Mouse (Mus musculus) CH12.LX (cell line): ENCODE results near the gene 4931429L15Rik. TPM values are rescaled to one million over a fixed set of nuclear protein-coding genes. Genes with fewer than 3 reads are reported as not detected.

Source experiments
- DNase-seq: peaks from one replicate; pipeline ENCODE4 v3.0.0-alpha.2; 2013; ENCODE audit errors: extremely low read depth
- H3K27ac ChIP-seq: 2 replicates; pipeline ENCODE4 v1.5.1; 2012; ENCODE audit warnings: low read depth, mild to moderate bottlenecking, control low read depth, moderate library complexity; ENCODE audit not compliant: insufficient read depth
- H3K27me3 ChIP-seq: replicated peaks from 2 replicates; pipeline ENCODE3; 2012; ENCODE audit warnings: inconsistent platforms
- H3K36me3 ChIP-seq, 2 experiments: replicated peaks in 1 of 2; 2 replicates each; pipeline versions ENCODE3 to v1.6.1; 2012; ENCODE audit warnings: inconsistent platforms in 1 of 2, low read length in 1 of 2, mild to moderate bottlenecking in 1 of 2, mixed read lengths in 1 of 2, moderate library complexity in 1 of 2; ENCODE audit not compliant: control insufficient read depth in 1 of 2, insufficient read depth in 1 of 2
- H3K4me1 ChIP-seq, 2 experiments: 2 replicates each; pipeline ENCODE4 v1.6.1; 2012; ENCODE audit warnings: inconsistent platforms in 1 of 2, moderate library complexity in 1 of 2; ENCODE audit not compliant: insufficient read depth in 2 of 2, control insufficient read depth in 1 of 2
- H3K4me2 ChIP-seq: 2 replicates; pipeline ENCODE4 v1.6.1; 2012; ENCODE audit warnings: low read depth, mild to moderate bottlenecking, control low read depth; ENCODE audit not compliant: poor library complexity, insufficient read depth, severe bottlenecking
- H3K4me3 ChIP-seq, 3 experiments: fragments of 150-350 bp in 1 of 3; sonication (generic) in 1 of 3; replicated peaks in 1 of 3; 2 replicates each; pipeline versions ENCODE3 to v1.5.1; 2011 to 2012; ENCODE audit warnings: low read depth in 2 of 3, low read length in 2 of 3, mild to moderate bottlenecking in 2 of 3, moderate library complexity in 2 of 3, control low read depth in 1 of 3, improper control_type of control experiment in 1 of 3, inconsistent platforms in 1 of 3, mixed read lengths in 1 of 3; ENCODE audit not compliant: poor library complexity in 1 of 3
- H3K79me2 ChIP-seq: replicated peaks from 2 replicates; pipeline ENCODE4 v1.6.1; 2012; ENCODE audit warnings: mild to moderate bottlenecking, moderate library complexity; ENCODE audit not compliant: control insufficient read depth, poor library complexity, insufficient read depth, severe bottlenecking; ENCODE audit errors: extremely low read depth
- H3K9ac ChIP-seq: 2 replicates; pipeline ENCODE4 v1.6.1; 2012; ENCODE audit warnings: low read depth, mild to moderate bottlenecking, control low read depth, moderate library complexity; ENCODE audit not compliant: insufficient read depth
- H3K9me3 ChIP-seq: replicated peaks from 2 replicates; pipeline ENCODE3; 2012; ENCODE audit warnings: low read length, inconsistent platforms, mixed read lengths
- CTCF ChIP-seq, 2 experiments: IDR thresholded peaks in 1 of 2; conservative IDR thresholded peaks in 1 of 2; 2 replicates each; pipeline ENCODE4 v1.5.1; 2011 to 2012; ENCODE audit warnings: low read depth in 2 of 2, low read length in 2 of 2, improper control_type of control experiment in 1 of 2, inconsistent platforms in 1 of 2, mild to moderate bottlenecking in 1 of 2, moderate library complexity in 1 of 2
- EP300 ChIP-seq: IDR thresholded peaks from 2 replicates; pipeline ENCODE4 v1.6.1; 2011; ENCODE audit warnings: low read length, improper control_type of control experiment
- GABPA ChIP-seq: IDR thresholded peaks from 2 replicates; pipeline ENCODE4 v1.6.1; 2012; ENCODE audit warnings: low read depth, low read length, improper control_type of control experiment, inconsistent platforms; ENCODE audit not compliant: insufficient replicate concordance
- HCFC1 ChIP-seq: IDR thresholded peaks from 2 replicates; pipeline ENCODE4 v1.6.1; 2012; ENCODE audit warnings: low read depth, mild to moderate bottlenecking, inconsistent platforms, low read length, improper control_type of control experiment
- IRF4 ChIP-seq: IDR thresholded peaks from 2 replicates; pipeline ENCODE4 v1.6.1; 2014; ENCODE audit warnings: low read depth, mild to moderate bottlenecking, inconsistent platforms, low read length, improper control_type of control experiment
- JUN ChIP-seq: IDR thresholded peaks from 2 replicates; pipeline ENCODE4 v1.6.1; 2011; ENCODE audit warnings: low read depth, mild to moderate bottlenecking, low read length, improper control_type of control experiment, moderate library complexity; ENCODE audit not compliant: insufficient read depth
- JUND ChIP-seq: conservative IDR thresholded peaks from 2 replicates; pipeline ENCODE4 v1.6.1; 2011; ENCODE audit warnings: low read depth, low read length, improper control_type of control experiment
- KAT2A ChIP-seq: IDR thresholded peaks from 2 replicates; pipeline ENCODE4 v1.6.1; 2012; ENCODE audit warnings: low read length, improper control_type of control experiment, inconsistent platforms; ENCODE audit not compliant: insufficient replicate concordance
- MAFK ChIP-seq: IDR thresholded peaks from 2 replicates; pipeline ENCODE4 v1.6.1; 2011; ENCODE audit warnings: low read length, improper control_type of control experiment; ENCODE audit not compliant: insufficient replicate concordance
- MAX ChIP-seq: IDR thresholded peaks from 2 replicates; pipeline ENCODE4 v1.6.1; 2011; ENCODE audit warnings: low read length, improper control_type of control experiment
- MAZ ChIP-seq: IDR thresholded peaks from 2 replicates; pipeline ENCODE4 v1.6.1; 2012; ENCODE audit warnings: low read depth, mild to moderate bottlenecking, inconsistent platforms, low read length, improper control_type of control experiment, moderate library complexity
- MEF2A ChIP-seq: IDR thresholded peaks from 2 replicates; pipeline ENCODE4 v1.6.1; 2014; ENCODE audit warnings: low read depth, mild to moderate bottlenecking, inconsistent platforms, low read length, improper control_type of control experiment, borderline replicate concordance
- MXI1 ChIP-seq: IDR thresholded peaks from 2 replicates; pipeline ENCODE4 v1.6.1; 2011; ENCODE audit warnings: mild to moderate bottlenecking, low read depth, low read length, improper control_type of control experiment
- MYC ChIP-seq: IDR thresholded peaks from 2 replicates; pipeline ENCODE4 v1.6.1; 2011; ENCODE audit warnings: low read depth, mild to moderate bottlenecking, improper control_type of control experiment, low read length
- NELFE ChIP-seq: IDR thresholded peaks from 2 replicates; pipeline ENCODE4 v1.6.1; 2011; ENCODE audit warnings: low read depth, low read length, improper control_type of control experiment
- NRF1 ChIP-seq: IDR thresholded peaks from 2 replicates; pipeline ENCODE4 v1.6.1; 2014; ENCODE audit warnings: low read depth, mild to moderate bottlenecking, inconsistent platforms, low read length, improper control_type of control experiment, moderate library complexity
- POLR2AphosphoS2 ChIP-seq: IDR thresholded peaks from 2 replicates; pipeline ENCODE4 v1.6.1; 2011; ENCODE audit warnings: low read depth, low read length, improper control_type of control experiment
- RAD21 ChIP-seq: IDR thresholded peaks from 2 replicates; pipeline ENCODE4 v1.6.1; 2011; ENCODE audit warnings: low read depth, mild to moderate bottlenecking, low read length, improper control_type of control experiment, moderate library complexity
- SIN3A ChIP-seq: IDR thresholded peaks from 2 replicates; pipeline ENCODE4 v1.6.1; 2012; ENCODE audit warnings: low read length, improper control_type of control experiment, inconsistent platforms
- SMC3 ChIP-seq: IDR thresholded peaks from 2 replicates; pipeline ENCODE4 v1.6.1; 2011; ENCODE audit warnings: low read depth, low read length, improper control_type of control experiment
- TBP ChIP-seq: conservative IDR thresholded peaks from 2 replicates; pipeline ENCODE4 v1.6.1; 2011; ENCODE audit warnings: low read depth, low read length, improper control_type of control experiment
- TCF12 ChIP-seq: IDR thresholded peaks from 2 replicates; pipeline ENCODE4 v1.6.1; 2014; ENCODE audit warnings: low read depth, mild to moderate bottlenecking, inconsistent platforms, low read length, improper control_type of control experiment
- UBTF ChIP-seq: IDR thresholded peaks from 2 replicates; pipeline ENCODE4 v1.6.1; 2012; ENCODE audit warnings: low read depth, mild to moderate bottlenecking, inconsistent platforms, low read length, improper control_type of control experiment, moderate library complexity
- USF1 ChIP-seq: IDR thresholded peaks from 2 replicates; pipeline ENCODE4 v1.6.1; 2014; ENCODE audit warnings: low read depth, mild to moderate bottlenecking, inconsistent platforms, low read length, improper control_type of control experiment
- ZKSCAN1 ChIP-seq: IDR thresholded peaks from 2 replicates; pipeline ENCODE4 v1.6.1; 2012; ENCODE audit warnings: low read depth, inconsistent platforms, low read length, improper control_type of control experiment, borderline replicate concordance
- ZMIZ1 ChIP-seq: IDR thresholded peaks from 2 replicates; pipeline ENCODE4 v1.6.1; 2012; ENCODE audit warnings: low read depth, mild to moderate bottlenecking, inconsistent platforms, low read length, improper control_type of control experiment
- dilution Hi-C: fragments of 300-500 bp; cut with MboI; formaldehyde crosslinking; loops from 2 replicates; pipeline ENCODE4 v1.14.3; 2020; ENCODE audit warnings: low sequenced_read_pairs; ENCODE audit not compliant: extremely low pct_unique_long_range_greater_than_20kb, extremely low pct_ligation_motif_present
- in situ Hi-C: fragments of 300-500 bp; cut with MboI; formaldehyde crosslinking; loops from 3 replicates; pipeline ENCODE4 v1.14.3; 2019; ENCODE audit warnings: low sequenced_read_pairs, low pct_ligation_motif_present, low pct_unique_long_range_greater_than_20kb, mixed read lengths
- polyA plus RNA-seq: library from polyadenylated mRNA; unstranded; fragments of >175 nt; gene quantifications from 2 replicates; pipeline ENCODE4 v1.2.1, GENCODE M21; 2012; ENCODE audit warnings: low read depth; ENCODE audit not compliant: insufficient read length
- total RNA-seq, 2 experiments: library from RNA; depleted of rRNA; stranded (reverse); fragments of 300-350 nt in 1 of 2; fragments of >200 nt in 1 of 2; gene quantifications; 2 replicates each; pipeline ENCODE4 v1.2.3; 2012 to 2014

4931429L15Rik gene
- total and polyA plus RNA-seq, 3 experiments: not detected

GRCm38 (mm10) chr9:46316388-46316787 lies 3.4 kb downstream of the 4931429L15Rik start:
- H3K4me2 ChIP-seq: no peak overlapping the region
- H3K36me3 ChIP-seq: no peaks in the 10 kb centered on the region
- peaks cover 15% of the 10 kb centered on the region for H3K9me3 ChIP-seq
- H3K27ac ChIP-seq: no peak overlapping the region
- no peaks in the 10 kb centered on the region; a peak in 1 of 4 replicates for H3K4me1 ChIP-seq
- no peak overlapping the region for H3K9ac ChIP-seq
- DNase-seq: no peak
- TF ChIP-seq HCFC1: no peak
- no peak for TF ChIP-seq MAFK
- TF ChIP-seq CTCF (conservative IDR thresholded peaks at IDR 0.05 in 1 of 2, IDR thresholded peaks at IDR 0.05 in 1 of 2; ENCODE audit: low read depth in 2 of 2, low read length in 2 of 2): no peak
- no peak for TF ChIP-seq SIN3A
- TF ChIP-seq EP300: no peak
- TF ChIP-seq NELFE: no peak
- no peak for TF ChIP-seq MAZ
- TF ChIP-seq MYC: no peak
- TF ChIP-seq TCF12: no peak
- no peak for TF ChIP-seq MXI1
- TF ChIP-seq MEF2A: no peak
- no peak for TF ChIP-seq MAX
- TF ChIP-seq KAT2A: no peak
- no peak for TF ChIP-seq JUN
- no peak for TF ChIP-seq SMC3
- TF ChIP-seq NRF1: no peak
- TF ChIP-seq IRF4: no peak
- no peak for TF ChIP-seq ZKSCAN1
- TF ChIP-seq JUND: no peak
- TF ChIP-seq, all 38 proteins: peak for 0
- no peak overlapping the region for H3K4me3 ChIP-seq
- dilution Hi-C loops: no loop called here
- H3K79me2 ChIP-seq: no peaks in the 10 kb centered on the region
- in situ Hi-C loops: no loop called here
- peaks cover 57% of the 10 kb centered on the region for H3K27me3 ChIP-seq

- dilution Hi-C loops (no loop called here), in situ Hi-C loops (no loop called here)
- no peak for DNase-seq
- H3K9ac ChIP-seq: no peak overlapping the region
- H3K27ac ChIP-seq: no peak overlapping the region
- no peak overlapping the region for H3K4me2 ChIP-seq
- no peaks in the 10 kb centered on the region; a peak in 1 of 4 replicates for H3K4me1 ChIP-seq
- peaks cover 15% of the 10 kb centered on the region for H3K9me3 ChIP-seq
- H3K36me3 ChIP-seq: no peaks in the 10 kb centered on the region
- peaks cover 54% of the 10 kb centered on the region for H3K27me3 ChIP-seq
- no peak overlapping the region for H3K4me3 ChIP-seq
- H3K79me2 ChIP-seq: no peaks in the 10 kb centered on the region
- TF ChIP-seq RAD21 (no peak), CTCF (conservative IDR thresholded peaks at IDR 0.05 in 1 of 2, IDR thresholded peaks at IDR 0.05 in 1 of 2; ENCODE audit: low read depth in 2 of 2, low read length in 2 of 2) (no peak), UBTF (no peak), NELFE (no peak), TCF12 (no peak), POLR2AphosphoS2 (no peak), MAFK (no peak), ZMIZ1 (no peak), GABPA (no peak), USF1 (no peak), TBP (no peak), ZKSCAN1 (no peak)
These were observed 3.9 kb downstream of the 4931429L15Rik start for GRCm38 (mm10) chr9:46315807-46316365.
